Mouse (Mus musculus): ENCODE data around the gene Endog.

GRCm38 (mm10) chr2:30215493-30215892, 44.2 kb downstream of the Endog start:
- TF ChIP-seq CTCF (IDR thresholded peaks at IDR 0.05; ENCODE audit: borderline replicate concordance, insufficient read depth, low read length) (no peak), POLR2A (IDR thresholded peaks at IDR 0.05; ENCODE audit: low read depth, low read length) (no peak)
